Mouse (Mus musculus): ENCODE data around the gene Fezf1.

GRCm38 (mm10) chr6:23260016-23260737 lies 12.0 kb upstream of the Fezf1 start:
- TF ChIP-seq CTCF (IDR thresholded peaks at IDR 0.05; ENCODE audit: borderline replicate concordance, insufficient read depth, low read length) (no peak), POLR2A (IDR thresholded peaks at IDR 0.05; ENCODE audit: low read depth, low read length) (no peak)

Data from embryonic fibroblast, embryonic 13.5 days (primary cell).